Mouse (Mus musculus): ENCODE data around the gene Ttc29.

The Ttc29 gene

DNA sequence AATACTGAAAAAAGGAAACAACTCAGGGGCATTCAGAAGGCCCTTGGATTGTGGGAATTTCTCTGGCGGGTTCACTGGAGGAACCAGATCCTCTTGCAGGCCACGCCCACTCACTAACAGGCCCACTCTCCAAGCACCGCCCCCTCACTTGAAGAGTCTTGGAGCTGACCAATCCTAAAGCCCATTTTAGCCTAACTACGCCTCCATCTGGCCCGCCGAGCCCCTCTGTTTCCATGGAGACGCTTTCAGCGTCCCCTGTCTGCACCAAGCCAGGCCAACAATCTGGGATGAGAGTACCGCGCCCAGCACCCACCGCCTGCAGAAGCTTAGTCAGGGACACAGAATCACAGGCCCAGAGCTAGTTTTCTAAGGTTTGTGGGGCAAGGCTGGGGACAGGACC is at the start of gene Ttc29:
TSS of gene Ttc29 (plus strand) at position 224 of the 400 bp plus-strand sequence.
- DNase-seq, result no peak

DNA sequence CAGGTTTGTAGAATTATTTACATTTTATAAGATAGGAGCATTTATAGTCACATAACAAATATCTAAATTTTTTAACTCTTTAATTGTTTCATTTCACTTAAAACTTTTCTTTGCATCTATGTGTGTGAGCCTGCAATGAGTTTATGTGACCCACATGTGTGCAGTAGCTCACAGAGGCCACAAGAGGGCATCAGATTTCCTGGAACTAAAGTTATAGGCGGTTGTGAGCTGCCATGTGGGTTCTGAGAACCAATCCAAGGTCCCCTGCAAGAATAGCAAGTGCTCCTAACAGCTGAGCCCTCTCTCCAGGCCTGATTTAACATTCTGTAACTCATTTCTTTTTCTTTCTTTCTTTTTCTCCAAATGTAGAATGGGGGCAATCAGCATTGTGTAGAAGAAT is 41.7 kb upstream of the Ttc29 start:
- no peak for DNase-seq

DNA sequence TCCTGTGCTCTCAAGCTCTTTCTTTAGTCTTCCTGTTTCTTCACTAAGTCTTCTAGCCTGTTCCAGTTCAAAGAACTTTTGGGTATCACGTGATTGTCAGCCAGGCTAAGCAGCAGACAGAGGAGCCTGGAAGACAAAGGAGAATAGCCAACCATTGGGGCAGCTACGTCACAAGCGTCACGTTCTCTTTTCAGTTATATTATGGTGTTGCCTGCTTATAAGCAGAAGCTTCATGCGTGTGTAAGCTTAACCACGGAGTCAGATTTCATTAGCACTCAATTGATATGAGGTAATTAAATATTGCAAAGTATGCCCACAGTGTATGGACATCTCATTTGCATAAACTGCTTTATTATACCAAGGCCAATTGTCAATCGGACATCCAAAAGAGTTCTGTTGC is 30.4 kb upstream of the Ttc29 start:
- DNase-seq, result no peak

DNA sequence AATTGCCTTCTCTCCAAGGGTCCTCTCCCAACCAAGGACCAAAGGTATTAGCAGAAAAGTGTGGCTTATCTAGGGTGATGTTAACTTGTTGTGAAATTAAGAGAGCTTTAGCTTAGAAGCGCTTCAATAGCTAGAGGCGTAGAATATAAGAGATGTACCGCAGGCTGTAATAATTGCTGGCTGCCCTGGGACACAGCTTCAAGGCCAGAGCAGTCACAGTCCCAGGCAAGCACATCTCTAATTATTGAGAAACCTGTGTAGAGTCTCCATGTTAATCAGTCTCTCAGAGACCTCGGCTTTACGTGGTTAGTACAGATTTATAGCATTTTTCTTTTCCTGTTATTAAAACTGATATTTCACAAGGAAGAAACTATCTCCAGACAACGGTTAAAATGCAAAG is 29.7 kb upstream of the Ttc29 start:
- DNase-seq, result no peak

DNA sequence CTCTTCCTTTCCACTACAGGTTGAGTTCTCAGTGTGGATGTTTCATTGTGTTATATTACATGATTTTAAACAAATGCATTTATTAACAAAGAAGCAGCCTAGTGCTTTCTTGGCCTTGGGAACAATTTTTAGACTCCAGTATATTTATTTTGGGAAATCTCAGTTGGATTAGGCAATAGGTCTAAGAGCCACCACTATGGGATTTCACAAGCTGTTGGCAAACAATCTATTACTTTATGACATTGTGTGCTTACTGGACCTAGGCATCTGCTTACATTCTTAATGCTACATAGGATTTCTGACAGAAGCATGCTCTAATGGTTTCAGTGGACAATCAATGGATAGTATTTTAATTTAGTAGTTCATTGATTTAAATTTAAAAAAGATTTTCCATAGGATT is 26.0 kb upstream of the Ttc29 start:
- no peak for DNase-seq

DNA sequence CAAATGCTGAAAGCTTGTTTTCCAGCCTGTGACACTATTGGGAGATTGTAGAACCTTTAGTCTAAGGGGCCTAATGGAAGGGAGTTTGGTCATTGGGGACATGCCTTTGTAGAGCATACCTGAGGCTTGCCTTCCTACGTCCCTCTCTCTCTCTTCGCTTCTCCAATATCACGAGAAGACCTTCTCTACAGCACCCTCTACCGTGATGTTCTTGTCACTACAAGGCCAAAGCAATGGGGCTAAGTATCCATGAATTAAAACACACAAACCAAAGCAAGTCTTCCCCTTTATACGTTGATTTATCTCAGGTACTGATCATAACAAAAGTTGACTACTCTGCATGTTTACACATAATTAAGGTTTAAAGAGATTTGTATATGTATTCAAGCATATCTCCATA is 8.9 kb upstream of the Ttc29 start:
- DNase-seq, result no peak

DNA sequence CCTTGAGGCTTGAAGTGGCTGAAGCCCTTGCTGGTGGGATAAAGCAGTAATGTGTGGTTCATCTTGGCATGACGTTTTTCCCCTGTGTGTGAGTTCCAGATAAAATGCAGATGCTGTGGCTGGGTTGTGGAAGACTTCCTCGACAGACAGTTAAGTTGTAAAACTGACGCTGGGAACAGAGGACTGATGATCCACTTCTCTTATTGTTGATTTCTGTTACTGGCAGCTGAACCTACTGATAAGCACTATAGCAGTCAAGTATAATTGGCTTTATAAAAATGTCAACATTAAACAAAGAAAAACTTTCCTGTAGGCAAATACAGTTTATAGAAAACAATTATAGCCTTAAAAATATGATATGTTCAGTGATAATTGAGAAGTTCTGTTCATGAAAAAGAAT is 2.7 kb upstream of the Ttc29 start:
- no peak for DNase-seq

DNA sequence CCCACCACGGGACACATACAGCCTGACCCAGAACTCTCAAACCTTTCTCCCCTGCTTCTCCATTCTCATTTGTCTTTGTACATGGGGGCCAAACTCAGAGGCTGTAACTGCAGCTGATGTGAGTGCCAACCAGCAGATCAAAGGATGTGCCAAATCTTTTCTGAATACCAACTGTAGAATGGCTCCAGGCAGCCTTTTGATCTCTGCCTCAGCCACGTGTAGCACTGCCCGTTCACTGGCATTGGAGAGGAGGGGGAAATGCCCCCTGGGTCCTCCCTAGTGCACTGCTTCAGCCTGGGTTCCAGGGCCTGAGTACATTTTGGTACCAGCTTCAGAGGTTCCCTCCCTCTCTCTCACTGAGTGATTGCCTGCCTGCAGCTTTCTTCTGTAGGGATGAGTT is 1.5 kb downstream of the Ttc29 start:
- DNase-seq, result no peak

DNA sequence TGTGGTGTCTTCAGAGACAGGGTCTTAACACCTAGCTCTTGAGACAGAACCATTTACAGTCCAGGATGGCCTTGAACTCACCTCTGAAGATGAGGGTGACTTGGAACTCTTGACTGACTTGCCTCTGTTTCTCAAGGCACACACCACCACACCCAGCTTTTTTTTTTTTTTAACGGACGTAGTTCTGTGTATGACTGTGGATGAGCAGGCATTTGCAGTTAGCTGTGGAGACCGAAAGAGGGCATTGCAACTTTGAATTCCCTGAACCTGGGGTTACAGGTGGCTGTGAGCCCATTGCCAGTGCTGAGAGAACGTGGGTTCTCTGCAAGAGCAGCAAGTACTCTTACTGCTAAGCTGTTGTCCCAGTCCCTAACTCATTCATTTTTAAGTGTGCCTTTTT is 13.0 kb downstream of the Ttc29 start:
- DNase-seq, result no peak

DNA sequence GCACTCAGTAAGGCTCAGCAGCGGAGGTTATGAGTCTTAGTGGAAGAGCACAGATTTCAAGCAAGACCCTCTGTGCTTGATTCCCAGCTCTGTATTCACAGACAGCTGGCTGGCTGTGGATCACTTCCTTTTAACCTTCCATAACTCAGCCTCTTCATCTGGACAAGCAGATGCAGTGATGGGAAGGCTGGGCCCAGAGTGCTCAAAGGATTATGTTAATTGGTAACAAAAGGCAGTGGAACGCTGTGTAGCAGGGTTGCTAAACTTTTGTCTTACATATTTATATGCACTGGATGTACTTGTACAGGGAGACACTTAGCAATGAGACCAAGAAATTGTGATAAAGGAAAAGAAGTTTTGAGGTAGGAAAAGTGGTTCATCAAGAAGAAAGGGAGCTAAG is 17.6 kb downstream of the Ttc29 start:
- no peak for DNase-seq

DNA sequence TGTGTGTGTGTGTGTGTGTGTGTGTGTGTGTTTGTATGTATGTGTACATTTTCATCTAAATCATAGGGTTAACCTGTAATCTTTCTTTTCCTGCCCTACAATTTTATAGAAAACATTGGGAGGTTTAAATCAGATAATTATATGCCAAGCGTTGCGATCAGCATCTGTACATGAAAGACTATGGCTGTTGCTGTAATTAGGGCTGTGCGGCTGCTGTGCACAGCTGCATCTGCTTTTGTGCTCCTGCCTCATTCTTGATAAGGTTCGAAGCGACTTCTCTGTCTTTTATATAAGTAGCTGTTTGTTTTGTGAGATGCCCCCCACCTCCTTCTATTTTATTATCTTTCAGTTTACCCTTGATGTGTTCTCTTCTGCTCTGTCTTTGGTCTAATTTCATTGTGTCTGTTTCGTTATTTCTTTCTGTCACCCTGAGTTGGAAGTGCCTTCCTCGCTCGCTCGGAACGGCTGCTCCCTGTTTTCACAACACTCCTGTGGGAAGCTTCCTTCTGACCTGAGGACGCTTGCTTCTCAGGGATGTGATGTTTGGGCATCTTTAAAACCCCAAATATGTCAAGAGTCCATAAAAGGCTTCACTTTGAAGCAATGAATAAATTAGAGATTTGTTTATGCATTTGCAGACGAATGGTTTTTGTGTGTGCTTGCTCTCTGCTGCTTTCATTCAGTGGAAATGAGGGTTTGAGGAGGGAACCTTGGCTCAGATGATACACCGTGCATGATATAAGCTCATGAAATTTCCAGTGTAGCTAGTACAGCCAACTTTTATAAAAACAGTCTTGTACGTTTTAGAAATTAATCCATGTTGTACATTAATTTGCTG is 20.0 kb downstream of the Ttc29 start:
- no peak for DNase-seq

DNA sequence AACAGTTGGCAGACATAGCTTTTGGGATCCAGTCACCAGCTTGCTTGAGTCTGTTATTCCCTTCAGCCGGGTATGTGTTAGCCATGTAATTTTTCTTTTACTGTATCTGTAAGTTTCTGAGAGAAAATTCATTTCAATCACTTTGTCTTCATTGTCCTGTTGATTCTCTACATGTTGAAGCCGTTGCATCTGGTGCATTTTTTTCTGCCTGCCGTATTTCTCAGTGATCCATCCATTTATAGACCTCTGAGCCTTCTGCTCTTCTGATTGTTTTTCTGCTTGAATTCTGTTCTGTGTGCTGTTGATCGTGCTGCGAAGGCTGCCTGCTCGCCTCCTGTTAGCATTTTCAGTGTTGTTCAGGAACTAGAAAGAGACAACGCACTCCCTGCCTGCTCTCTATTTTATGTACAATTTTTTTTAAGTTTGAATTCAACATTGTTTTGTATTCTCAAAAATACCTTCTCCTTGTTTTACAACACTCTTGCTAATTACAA is 20.7 kb downstream of the Ttc29 start:
- peak; percentile 8 for DNase-seq

DNA sequence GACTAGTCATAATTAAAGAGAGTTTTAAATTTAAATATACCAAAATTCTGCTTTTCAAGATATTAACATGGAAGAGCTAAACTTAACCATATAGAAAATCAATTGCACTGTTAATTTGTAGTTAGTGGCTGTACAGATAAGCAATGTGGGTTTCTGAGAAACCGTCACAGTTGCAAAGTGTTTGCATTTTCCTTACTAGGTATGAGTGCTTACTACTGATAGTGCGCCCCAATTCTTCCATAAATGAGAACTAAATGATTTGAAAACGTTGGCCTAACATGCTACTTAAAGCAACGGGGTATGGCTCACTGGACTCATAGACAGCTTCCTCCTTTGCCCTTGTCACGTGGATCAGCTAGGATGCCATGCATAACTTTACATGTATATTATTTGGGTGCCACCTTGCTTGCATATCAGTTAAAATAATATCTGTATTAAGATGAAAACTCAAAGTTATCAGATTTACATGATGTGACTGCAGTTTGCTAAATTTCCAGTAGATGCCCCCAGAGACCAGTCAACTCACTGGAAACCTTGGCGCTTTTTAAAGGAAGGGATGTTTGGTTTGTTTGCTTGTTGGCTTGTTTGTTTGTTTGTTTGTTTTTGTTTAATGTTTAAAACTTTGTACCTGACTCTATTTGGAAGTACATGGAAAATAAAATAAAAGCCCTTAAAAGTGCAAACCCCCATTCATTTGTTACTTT is 25.0 kb downstream of the Ttc29 start:
- DNase-seq, result peak; percentile 13

DNA sequence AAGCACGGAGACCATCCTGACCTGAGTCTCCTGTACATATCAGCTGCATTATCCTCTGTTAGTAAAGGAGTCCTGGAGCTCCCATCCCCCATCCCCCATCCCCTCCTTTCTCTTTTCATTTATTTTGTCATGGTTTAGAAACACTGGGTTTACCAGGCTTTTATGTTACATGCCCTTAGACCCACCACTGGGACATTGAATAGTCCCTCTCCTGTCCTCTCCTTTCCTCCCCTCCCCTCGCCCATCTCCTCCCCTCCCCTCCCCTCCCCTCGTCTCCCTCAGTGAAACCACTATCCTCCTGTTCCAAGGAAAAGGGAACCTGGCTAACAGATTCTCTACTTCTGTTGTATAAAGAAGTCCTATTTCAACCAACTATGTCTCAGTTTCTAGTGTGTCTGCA is 38.0 kb downstream of the Ttc29 start:
- DNase-seq, result no peak

DNA sequence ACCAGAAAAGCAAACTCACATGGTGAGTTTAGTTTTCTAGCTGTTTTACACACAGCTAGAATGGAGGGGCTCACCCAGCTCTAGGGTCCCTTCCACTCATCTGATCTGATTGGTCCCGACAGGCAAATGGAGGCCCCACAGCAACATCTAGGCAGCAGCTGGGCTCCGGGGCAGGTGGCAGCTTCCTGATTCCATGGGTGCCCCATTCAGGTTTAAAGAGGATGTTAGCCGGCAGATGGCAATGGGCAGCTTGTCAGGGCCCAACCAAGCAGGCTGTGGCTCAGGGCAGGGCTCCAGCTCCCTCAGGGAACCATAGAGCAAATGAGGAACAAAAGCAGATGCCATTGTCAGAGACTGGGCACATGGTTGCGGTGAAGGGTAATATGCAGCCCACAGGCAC is 41.3 kb downstream of the Ttc29 start:
- peak; percentile 32 for DNase-seq

DNA sequence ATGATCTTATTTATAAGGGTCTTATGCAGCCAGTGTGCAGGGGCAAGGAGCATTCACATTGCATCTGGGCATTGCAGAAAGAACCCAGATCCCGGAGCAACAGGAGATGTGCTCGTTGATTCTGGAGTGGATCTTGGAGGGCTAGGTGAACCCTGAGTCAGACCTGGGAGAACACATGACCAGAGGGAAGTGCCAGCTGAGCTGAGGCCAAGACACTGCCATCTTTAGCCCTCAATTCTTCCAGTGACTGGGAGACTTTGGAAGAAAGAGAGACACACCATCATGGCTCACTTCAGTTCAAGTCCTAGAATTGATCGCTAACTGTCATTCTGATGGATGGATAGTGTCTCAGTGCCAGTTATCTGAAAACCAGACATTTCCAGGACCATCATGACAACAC is 41.9 kb downstream of the Ttc29 start:
- no peak for DNase-seq

DNA sequence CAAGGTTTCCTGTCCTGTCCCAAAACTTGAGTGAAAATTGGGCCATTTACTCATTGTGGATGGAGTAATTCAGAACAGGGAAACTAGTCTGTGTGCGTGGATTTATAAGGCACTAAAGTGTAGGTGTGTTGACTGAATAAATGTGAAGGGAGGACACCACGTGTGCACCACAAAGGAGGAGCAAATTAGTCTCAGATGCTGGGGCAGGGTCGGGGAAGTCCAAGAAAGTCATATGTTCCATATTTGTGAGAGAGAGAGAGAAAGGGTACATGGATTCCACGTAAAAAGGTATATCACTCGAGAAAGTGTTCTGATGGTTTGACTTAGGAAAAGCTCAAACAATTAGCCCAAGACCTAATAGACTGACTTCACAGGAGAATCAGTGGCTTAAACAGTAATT is 52.4 kb downstream of the Ttc29 start:
- no peak for DNase-seq

DNA sequence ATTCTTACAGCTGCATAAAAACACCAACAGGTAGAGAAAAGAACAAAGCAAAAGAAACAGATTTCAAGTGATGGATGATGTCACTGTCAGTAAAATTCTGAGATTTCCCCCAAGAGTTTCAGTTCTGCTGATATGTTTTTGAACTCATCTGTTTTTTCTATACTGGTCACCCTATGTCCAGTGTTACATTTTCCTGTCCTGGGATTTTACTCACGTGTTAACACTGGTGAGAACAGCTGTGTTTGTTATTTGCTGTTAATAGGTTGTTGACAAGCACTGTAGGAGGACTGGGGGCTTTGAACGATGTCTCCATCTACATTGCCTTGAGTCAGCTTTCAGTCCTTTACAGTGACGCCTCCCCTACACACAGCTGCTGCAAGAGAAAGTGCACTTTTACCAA is 53.1 kb downstream of the Ttc29 start:
- DNase-seq, result no peak

DNA sequence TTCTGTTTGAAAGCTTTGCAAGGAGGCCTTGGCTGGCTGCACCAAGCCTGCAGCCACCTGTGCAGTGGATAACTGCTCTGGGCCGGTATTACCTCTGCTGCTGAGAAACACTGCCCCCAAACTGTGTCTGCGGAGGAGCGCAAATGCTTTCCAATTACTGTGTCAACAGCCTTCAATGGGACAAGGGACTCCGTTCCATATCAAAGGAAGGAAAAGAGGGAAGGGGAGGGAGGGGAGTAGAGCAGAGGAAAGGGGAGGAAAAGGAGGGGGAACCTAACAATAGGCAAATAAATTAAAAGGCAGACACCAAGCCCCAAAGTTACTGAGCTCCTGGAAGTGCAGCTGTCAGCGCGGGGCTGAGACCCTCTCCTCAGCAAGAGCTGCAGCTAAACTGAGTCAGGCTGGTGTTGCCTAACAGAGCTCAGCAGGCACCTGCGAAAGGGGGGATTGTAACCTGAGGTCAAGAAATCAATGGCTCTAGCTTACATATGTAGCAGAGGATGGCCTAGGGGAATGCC is 54.9 kb downstream of the Ttc29 start:
- DNase-seq, result no peak

DNA sequence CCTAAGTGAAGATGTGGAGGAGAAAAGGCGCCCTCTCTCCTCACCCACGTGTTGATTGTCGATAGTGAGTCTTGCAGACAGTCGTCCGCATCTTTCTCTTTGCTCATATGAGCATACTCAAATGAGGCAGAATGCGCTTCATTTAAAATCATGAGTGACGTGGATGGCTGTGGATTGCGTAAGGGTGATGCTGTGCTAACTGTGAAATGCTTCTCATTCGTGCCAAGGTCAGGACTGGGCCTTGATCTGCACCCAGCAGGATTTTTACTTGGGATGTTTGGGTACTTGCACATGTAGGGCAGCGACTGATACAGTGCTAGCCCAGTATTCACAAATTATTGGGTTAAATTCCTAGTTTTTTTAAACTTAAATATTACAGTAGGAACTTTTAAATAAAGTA is 56.2 kb downstream of the Ttc29 start:
- DNase-seq, result no peak

DNA sequence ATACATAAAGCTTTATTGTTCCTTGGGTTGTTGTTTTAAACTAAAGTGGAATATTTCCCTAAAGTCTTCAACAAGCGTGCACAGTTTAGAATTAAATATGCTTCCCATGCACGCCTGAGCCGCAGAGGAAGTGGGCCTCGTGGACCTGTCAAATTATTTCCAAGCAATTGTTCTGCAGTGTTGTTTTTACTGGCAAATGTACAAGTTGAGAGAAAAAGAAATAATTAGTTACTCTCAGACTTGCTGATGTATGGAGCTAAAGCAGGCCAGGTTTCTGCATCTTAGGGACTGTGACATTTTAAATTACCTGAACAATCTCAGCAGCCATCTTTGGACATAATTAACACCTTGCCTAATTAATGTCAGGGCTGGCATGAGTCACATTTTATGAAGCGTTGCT is 58.3 kb downstream of the Ttc29 start:
- DNase-seq, result no peak

DNA sequence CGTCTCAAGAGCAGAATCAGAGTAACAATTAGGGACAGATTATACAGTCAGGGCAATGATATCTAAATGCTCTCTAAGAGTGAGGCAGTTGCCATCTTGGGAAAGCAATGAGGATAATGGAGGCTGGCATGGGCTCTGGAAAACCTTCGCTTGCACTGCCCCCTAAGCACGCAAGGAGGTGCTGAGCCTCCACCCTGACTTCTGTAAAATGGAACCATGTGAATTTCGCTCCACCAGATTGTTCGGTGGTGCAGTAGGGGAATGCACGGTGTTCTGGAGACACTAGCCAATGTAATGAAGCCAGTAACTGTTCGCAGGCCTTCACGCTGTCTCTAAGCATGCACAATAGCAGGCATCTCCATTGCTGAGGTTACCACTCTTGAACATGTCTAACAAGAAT is 63.0 kb downstream of the Ttc29 start:
- DNase-seq, result no peak

DNA sequence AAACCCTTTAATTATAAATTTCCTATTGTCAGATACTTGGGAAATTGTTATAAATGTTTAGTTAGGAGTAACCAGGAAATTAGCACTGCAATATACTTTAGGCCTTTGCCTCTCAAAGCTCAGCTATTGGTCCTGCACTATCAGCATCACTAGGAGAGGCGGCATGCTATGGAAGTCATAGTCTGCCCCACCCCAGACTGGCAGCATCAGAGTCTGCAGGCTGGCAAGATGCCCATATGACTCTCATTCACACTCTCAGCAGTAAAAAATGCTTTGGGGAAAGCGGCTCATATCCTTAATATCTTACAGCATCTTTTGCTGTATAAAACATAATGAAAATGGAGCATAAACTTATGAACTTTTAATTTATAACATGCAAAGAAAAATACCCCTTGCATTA is 64.3 kb downstream of the Ttc29 start:
- DNase-seq, result no peak

DNA sequence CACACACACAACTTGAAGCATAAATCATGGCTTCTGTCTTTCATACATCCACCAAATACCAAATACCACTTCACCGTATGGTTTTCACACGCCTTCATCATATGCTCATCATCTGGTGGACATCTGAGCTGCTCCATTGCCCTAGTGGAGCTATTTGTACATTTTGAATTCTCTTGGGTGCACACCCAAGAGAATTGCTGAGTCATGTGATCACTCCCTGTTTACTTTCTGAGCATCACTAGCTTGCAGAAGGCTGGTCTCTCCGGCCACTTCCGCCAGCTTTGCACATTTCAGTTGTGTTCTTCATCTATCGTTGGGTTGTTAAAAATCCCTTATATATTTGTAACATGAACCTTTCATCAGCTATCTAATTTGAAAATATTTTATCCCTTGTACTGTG is 65.5 kb downstream of the Ttc29 start:
- no peak for DNase-seq

All from cerebellum, adult 9-10 months (tissue).